ENCODE assay signal across 11 mouse cellular contexts in the genomic region with DNA sequence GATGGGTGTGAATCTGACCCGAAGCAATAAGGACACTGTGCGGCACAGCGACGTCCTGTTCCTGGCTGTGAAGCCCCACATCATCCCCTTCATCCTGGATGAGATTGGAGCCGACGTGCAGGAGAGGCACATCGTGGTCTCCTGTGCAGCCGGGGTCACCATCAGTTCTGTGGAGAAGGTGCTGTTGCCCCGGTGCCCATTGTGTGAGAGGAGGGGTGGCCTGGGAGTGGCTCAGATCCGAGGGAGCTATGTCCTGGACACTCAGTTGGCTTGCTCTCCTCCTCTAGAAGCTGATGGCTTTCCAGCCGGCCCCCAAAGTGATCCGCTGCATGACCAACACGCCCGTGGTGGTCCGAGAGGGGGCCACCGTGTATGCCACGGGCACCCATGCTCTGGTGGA. TPM values are rescaled to one million over a fixed set of nuclear protein-coding genes. Genes with fewer than 3 reads are reported as not detected.
DNase-seq lines count a peak whose midpoint lies in the region; ATAC-seq and TF ChIP-seq lines count a peak whose summit lies in the region.
"Had no signal": no experiment of that assay in that cellular context is flagged by ENCODE, and none has a peak within 500 bp of the region (broad histone marks: within the 10 kb centered on the region; RNA-seq: fewer than 3 reads in every experiment).

No protein-coding gene starts in this region.

- H3K4me1 ChIP-seq in intestine, embryonic 14.5 days (replicated peaks; ENCODE audit: control insufficient read depth, insufficient read depth, low read length): peaks cover 14% of the 10 kb centered on the region
- no peaks in the 10 kb centered on the region; the same call in 1 of the 2 replicates for H3K4me1 ChIP-seq in intestine, postnatal 0 days (replicated peaks; ENCODE audit: control insufficient read depth, insufficient read depth, low read length)
- H3K4me1 ChIP-seq in embryonic facial prominence, embryonic 11.5 days (ENCODE audit: control insufficient read depth, insufficient read depth, low read length): peaks cover 4% of the 10 kb centered on the region; the same call in 1 of the 2 replicates
- H3K4me1 ChIP-seq in hindbrain, embryonic 16.5 days (ENCODE audit: control insufficient read depth, insufficient read depth, low read depth, low read length): peaks cover 13% of the 10 kb centered on the region
- peaks cover 24% of the 10 kb centered on the region for H3K4me1 ChIP-seq in midbrain, embryonic 13.5 days (replicated peaks)

- ATAC-seq in intestine, embryonic 14.5 days (replicated peaks; ENCODE audit: low FRiP score, low TSS enrichment, low read depth): no peak
- no peak for ATAC-seq in intestine, postnatal 0 days
- no peak for ATAC-seq in embryonic facial prominence, embryonic 11.5 days (replicated peaks; ENCODE audit: insufficient number of reproducible peaks, low FRiP score, low TSS enrichment, low read depth)
- ATAC-seq in hindbrain, embryonic 16.5 days: no peak
- no peak for ATAC-seq in midbrain, embryonic 13.5 days

- 94% methylated on average over 17 of the region's 17 CpGs for WGBS in intestine, embryonic 14.5 days
- 94% methylated on average over 17 of the region's 17 CpGs for WGBS in intestine, postnatal 0 days
- 92% methylated on average over 17 of the region's 17 CpGs for WGBS in embryonic facial prominence, embryonic 11.5 days
- 96% methylated on average over 17 of the region's 17 CpGs for WGBS in hindbrain, embryonic 16.5 days
- WGBS in midbrain, embryonic 13.5 days: 96% methylated on average over 17 of the region's 17 CpGs

- H3K27me3 ChIP-seq in intestine, embryonic 14.5 days (replicated peaks; ENCODE audit: control insufficient read depth, insufficient read depth, low read length): no peaks in the 10 kb centered on the region
- no peaks in the 10 kb centered on the region for H3K27me3 ChIP-seq in intestine, postnatal 0 days (replicated peaks; ENCODE audit: control insufficient read depth, insufficient read depth, low read length)
- H3K27me3 ChIP-seq in embryonic facial prominence, embryonic 11.5 days (ENCODE audit: control insufficient read depth, insufficient read depth, low read length): no peaks in the 10 kb centered on the region
- no peaks in the 10 kb centered on the region for H3K27me3 ChIP-seq in hindbrain, embryonic 16.5 days (replicated peaks; ENCODE audit: control insufficient read depth, insufficient read depth, low read length)
- no peaks in the 10 kb centered on the region for H3K27me3 ChIP-seq in midbrain, embryonic 13.5 days

- no peak overlapping the region for H3K4me3 ChIP-seq in intestine, embryonic 14.5 days (ENCODE audit: low read depth, low read length)
- H3K4me3 ChIP-seq in intestine, postnatal 0 days (ENCODE audit: low read depth, low read length): no peak overlapping the region
- peak overlapping the region; percentile 90; the same call in 1 of the 2 replicates for H3K4me3 ChIP-seq in embryonic facial prominence, embryonic 11.5 days (ENCODE audit: low read depth, low read length)
- H3K4me3 ChIP-seq in hindbrain, embryonic 16.5 days (ENCODE audit: low read length): no peak overlapping the region
- H3K4me3 ChIP-seq in midbrain, embryonic 13.5 days (replicated peaks): peak overlapping the region; percentile 83; the same call in 1 of the 2 replicates

- peaks cover 28% of the 10 kb centered on the region for H3K36me3 ChIP-seq in intestine, embryonic 14.5 days (ENCODE audit: control insufficient read depth, insufficient read depth, low read length)
- peaks cover 13% of the 10 kb centered on the region for H3K36me3 ChIP-seq in intestine, postnatal 0 days (ENCODE audit: control insufficient read depth, insufficient read depth)
- peaks cover 6% of the 10 kb centered on the region for H3K36me3 ChIP-seq in embryonic facial prominence, embryonic 11.5 days (replicated peaks; ENCODE audit: control insufficient read depth, insufficient read depth, low read depth, low read length)
- peaks cover 24% of the 10 kb centered on the region for H3K36me3 ChIP-seq in hindbrain, embryonic 16.5 days (ENCODE audit: control insufficient read depth, insufficient read depth, low read length)
- H3K36me3 ChIP-seq in midbrain, embryonic 13.5 days: peaks cover 34% of the 10 kb centered on the region

- no peaks in the 10 kb centered on the region for H3K9me3 ChIP-seq in intestine, embryonic 14.5 days (ENCODE audit: control insufficient read depth, low read length)
- H3K9me3 ChIP-seq in intestine, postnatal 0 days (ENCODE audit: control insufficient read depth): no peaks in the 10 kb centered on the region
- no peaks in the 10 kb centered on the region for H3K9me3 ChIP-seq in embryonic facial prominence, embryonic 11.5 days (replicated peaks; ENCODE audit: control insufficient read depth, low read length)
- no peaks in the 10 kb centered on the region for H3K9me3 ChIP-seq in hindbrain, embryonic 16.5 days (ENCODE audit: control insufficient read depth, low read length)
- no peaks in the 10 kb centered on the region for H3K9me3 ChIP-seq in midbrain, embryonic 13.5 days

- H3K27ac ChIP-seq in intestine, embryonic 14.5 days (ENCODE audit: low read depth): no peak overlapping the region
- no peak overlapping the region for H3K27ac ChIP-seq in intestine, postnatal 0 days (ENCODE audit: low read depth, low read length)
- no peak overlapping the region for H3K27ac ChIP-seq in embryonic facial prominence, embryonic 11.5 days (replicated peaks; ENCODE audit: low read depth, low read length)
- no peak overlapping the region for H3K27ac ChIP-seq in hindbrain, embryonic 16.5 days (ENCODE audit: low read depth, low read length)
- no peak overlapping the region for H3K27ac ChIP-seq in midbrain, embryonic 13.5 days

- H3K9ac ChIP-seq in intestine, embryonic 14.5 days (ENCODE audit: low read length): no peak overlapping the region
- no peak overlapping the region for H3K9ac ChIP-seq in intestine, postnatal 0 days (ENCODE audit: low read depth, low read length)
- no peak overlapping the region for H3K9ac ChIP-seq in embryonic facial prominence, embryonic 11.5 days (replicated peaks; ENCODE audit: low read length)
- peak overlapping the region; percentile 3; the same call in 1 of the 2 replicates for H3K9ac ChIP-seq in hindbrain, embryonic 16.5 days (ENCODE audit: low read depth, low read length)
- peak overlapping the region; percentile 89 for H3K9ac ChIP-seq in midbrain, embryonic 13.5 days (replicated peaks)

- no peak for TF ChIP-seq CTCF in intestine, postnatal 0 days (IDR thresholded peaks at IDR 0.05; ENCODE audit: low read depth)

- DNase-seq in intestine, embryonic 14.5 days (ENCODE audit: low spot score): no peak
- no peak for DNase-seq in embryonic facial prominence, embryonic 11.5 days (ENCODE audit: low spot score)
- DNase-seq in adrenal gland, postnatal 36 days: no peak
- DNase-seq in urinary bladder, postnatal 36 days (ENCODE audit: low spot score in 2 of 2): no peak
- DNase-seq in adrenal gland, postnatal 14 days: no peak
- DNase-seq: embryo, embryonic 11 days; layer of hippocampus, adult 9-11 months had no signal

- 0 out of 2 replicates have a peak overlapping the region, but pooled peaks have one; percentile 64 for H3K4me2 ChIP-seq in intestine, embryonic 14.5 days (ENCODE audit: low read length)
- no peak overlapping the region for H3K4me2 ChIP-seq in intestine, postnatal 0 days (replicated peaks; ENCODE audit: low read depth)
- no peak overlapping the region for H3K4me2 ChIP-seq in embryonic facial prominence, embryonic 11.5 days (ENCODE audit: low read depth, low read length)
- H3K4me2 ChIP-seq in hindbrain, embryonic 16.5 days (ENCODE audit: low read length): no peak overlapping the region
- peak overlapping the region; percentile 91 for H3K4me2 ChIP-seq in midbrain, embryonic 13.5 days (replicated peaks)

RNA-seq across cellular contexts. Expression of gene Pycr2, which starts 1.8 kb away (rescaled TPM):
- polyA plus RNA-seq in intestine, embryonic 14.5 days (2014; fragmentation: Nextera tagmentation; extraction: Ambion mirVana): 82.1 and 86.5 TPM in 2 replicates
- polyA plus RNA-seq in intestine, postnatal 0 days (2015; fragmentation: Nextera tagmentation; extraction: Ambion mirVana): 24.5 and 26.3 TPM in 2 replicates
- 92.7 and 106 TPM in 2 replicates for polyA plus RNA-seq in embryonic facial prominence, embryonic 11.5 days (2014; fragmentation: Nextera tagmentation; extraction: Ambion mirVana)
- 74.6 and 75.6 TPM in 2 replicates for polyA plus RNA-seq in hindbrain, embryonic 16.5 days (2015; fragmentation: Nextera tagmentation; extraction: Ambion mirVana)
- polyA plus RNA-seq in midbrain, embryonic 13.5 days (2015; fragmentation: Nextera tagmentation; extraction: Ambion mirVana): 76.6 and 83.1 TPM in 2 replicates
- 10 to 100 TPM; 42.9 to 45.6 TPM for total RNA-seq in adrenal gland, postnatal 36 days (2021)
- total RNA-seq in adrenal gland, postnatal 14 days (2021): 29.9 and 38.0 TPM in 2 replicates

RNA-seq across cellular contexts. Expression of gene Lefty2, which starts 13.0 kb away (rescaled TPM):
- 0.18 TPM in 1 of 2 replicates, not detected in the other for polyA plus RNA-seq in intestine, embryonic 14.5 days (2014; fragmentation: Nextera tagmentation; extraction: Ambion mirVana)
- polyA plus RNA-seq in intestine, postnatal 0 days (2015; fragmentation: Nextera tagmentation; extraction: Ambion mirVana): not detected in 2 replicates
- polyA plus RNA-seq in embryonic facial prominence, embryonic 11.5 days (2014; fragmentation: Nextera tagmentation; extraction: Ambion mirVana): 0.08 TPM in 1 of 2 replicates, not detected in the other
- polyA plus RNA-seq in hindbrain, embryonic 16.5 days (2015; fragmentation: Nextera tagmentation; extraction: Ambion mirVana): 4.8 and 5.6 TPM in 2 replicates
- 0.27 and 0.31 TPM in 2 replicates for polyA plus RNA-seq in midbrain, embryonic 13.5 days (2015; fragmentation: Nextera tagmentation; extraction: Ambion mirVana)
- 1 to 10 TPM in 1 of 2 experiments, under 1 TPM in 1; 0.43 to 1.2 TPM for total RNA-seq in adrenal gland, postnatal 36 days (2021)
- 0.30 TPM in 1 of 2 replicates, not detected in the other for total RNA-seq in adrenal gland, postnatal 14 days (2021)
- polyA plus RNA-seq: heart, embryonic 14.5 days had no signal

RNA-seq across cellular contexts. Expression of gene Lefty1, which starts 28.9 kb away (rescaled TPM):
- 1.7 and 2.1 TPM in 2 replicates for polyA plus RNA-seq in intestine, embryonic 14.5 days (2014; fragmentation: Nextera tagmentation; extraction: Ambion mirVana)
- polyA plus RNA-seq in intestine, postnatal 0 days (2015; fragmentation: Nextera tagmentation; extraction: Ambion mirVana): 0.90 and 1.3 TPM in 2 replicates
- polyA plus RNA-seq in embryonic facial prominence, embryonic 11.5 days (2014; fragmentation: Nextera tagmentation; extraction: Ambion mirVana): 0.33 and 0.38 TPM in 2 replicates
- polyA plus RNA-seq in hindbrain, embryonic 16.5 days (2015; fragmentation: Nextera tagmentation; extraction: Ambion mirVana): 0.16 and 0.25 TPM in 2 replicates
- 0.31 TPM in 1 of 2 replicates, not detected in the other for polyA plus RNA-seq in midbrain, embryonic 13.5 days (2015; fragmentation: Nextera tagmentation; extraction: Ambion mirVana)
- 1 to 10 TPM; 3.4 to 9.0 TPM for total RNA-seq in adrenal gland, postnatal 36 days (2021)
- total RNA-seq in adrenal gland, postnatal 14 days (2021): 1.3 and 1.6 TPM in 2 replicates

RNA-seq across cellular contexts. Expression of gene Tmem63a, which starts 36.3 kb away (rescaled TPM):
- polyA plus RNA-seq in intestine, embryonic 14.5 days (2014; fragmentation: Nextera tagmentation; extraction: Ambion mirVana): 14.2 and 14.8 TPM in 2 replicates
- polyA plus RNA-seq in intestine, postnatal 0 days (2015; fragmentation: Nextera tagmentation; extraction: Ambion mirVana): 9.5 and 10.2 TPM in 2 replicates
- 3.1 TPM in 2 replicates for polyA plus RNA-seq in embryonic facial prominence, embryonic 11.5 days (2014; fragmentation: Nextera tagmentation; extraction: Ambion mirVana)
- 2.1 and 2.6 TPM in 2 replicates for polyA plus RNA-seq in hindbrain, embryonic 16.5 days (2015; fragmentation: Nextera tagmentation; extraction: Ambion mirVana)
- polyA plus RNA-seq in midbrain, embryonic 13.5 days (2015; fragmentation: Nextera tagmentation; extraction: Ambion mirVana): 0.93 and 1.8 TPM in 2 replicates
- 10 to 100 TPM; 52.6 to 80.8 TPM for total RNA-seq in adrenal gland, postnatal 36 days (2021)
- 44.4 and 56.2 TPM in 2 replicates for total RNA-seq in adrenal gland, postnatal 14 days (2021)

RNA-seq across cellular contexts. Expression of gene Sde2, which starts 54.9 kb away (rescaled TPM):
- polyA plus RNA-seq in intestine, embryonic 14.5 days (2014; fragmentation: Nextera tagmentation; extraction: Ambion mirVana): 31.4 and 35.5 TPM in 2 replicates
- 13.3 and 16.7 TPM in 2 replicates for polyA plus RNA-seq in intestine, postnatal 0 days (2015; fragmentation: Nextera tagmentation; extraction: Ambion mirVana)
- polyA plus RNA-seq in embryonic facial prominence, embryonic 11.5 days (2014; fragmentation: Nextera tagmentation; extraction: Ambion mirVana): 38.2 and 38.6 TPM in 2 replicates
- polyA plus RNA-seq in hindbrain, embryonic 16.5 days (2015; fragmentation: Nextera tagmentation; extraction: Ambion mirVana): 28.7 and 32.2 TPM in 2 replicates
- polyA plus RNA-seq in midbrain, embryonic 13.5 days (2015; fragmentation: Nextera tagmentation; extraction: Ambion mirVana): 28.8 and 33.6 TPM in 2 replicates
- 10 to 100 TPM; 24.6 to 30.5 TPM for total RNA-seq in adrenal gland, postnatal 36 days (2021)
- 22.2 and 22.6 TPM in 2 replicates for total RNA-seq in adrenal gland, postnatal 14 days (2021)

Comparison
In these comparisons a context has a peak if more than half of its experiments do, and no peak if none do; other contexts are left out.
1. H3K4me2 ChIP-seq: peak in intestine, embryonic 14.5 days (single experiment) and midbrain, embryonic 13.5 days (single experiment); none in intestine, postnatal 0 days (single experiment), embryonic facial prominence, embryonic 11.5 days (single experiment) and hindbrain, embryonic 16.5 days (single experiment).
2. H3K4me3 ChIP-seq: peak in embryonic facial prominence, embryonic 11.5 days (single experiment) and midbrain, embryonic 13.5 days (single experiment); none in intestine, embryonic 14.5 days (single experiment), intestine, postnatal 0 days (single experiment) and hindbrain, embryonic 16.5 days (single experiment).
3. H3K9ac ChIP-seq: peak in hindbrain, embryonic 16.5 days (single experiment) and midbrain, embryonic 13.5 days (single experiment); none in intestine, embryonic 14.5 days (single experiment), intestine, postnatal 0 days (single experiment) and embryonic facial prominence, embryonic 11.5 days (single experiment).